Mouse (Mus musculus): ENCODE measurements around the gene Stpg1. TPM values are rescaled to one million over a fixed set of nuclear protein-coding genes. Genes with fewer than 3 reads are reported as not detected.

Gene Stpg1
- total and polyA plus RNA-seq, 2 experiments from 2014 or later, result 0.18 TPM; not detected in 1

DNA sequence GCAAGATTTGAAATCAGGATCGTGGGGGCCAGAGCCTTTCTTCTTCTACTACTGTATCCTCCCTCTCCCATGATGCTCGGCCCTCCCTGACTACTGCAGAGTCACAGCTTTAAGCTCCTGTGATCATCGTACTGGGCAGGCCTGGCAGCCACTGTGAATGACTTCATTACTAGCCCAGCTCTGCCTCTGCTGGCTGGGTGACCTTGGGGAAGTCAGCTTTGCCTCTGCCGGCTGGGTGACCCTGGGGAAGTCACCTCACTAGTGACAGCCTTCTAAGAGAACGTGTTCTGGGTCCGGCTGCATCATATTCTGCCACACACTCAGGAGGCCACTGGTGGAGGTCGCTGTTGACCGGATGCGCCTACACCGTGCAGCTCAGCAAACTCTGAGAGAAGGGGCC is 16.7 kb upstream of the Stpg1 start:
- H3K36me3 ChIP-seq (replicated peaks; ENCODE audit: control insufficient read depth, insufficient read depth, low read length), result peaks cover 13% of the 10 kb centered on the region
- H3K4me2 ChIP-seq (ENCODE audit: low read depth, low read length), result no peak overlapping the region
- ATAC-seq (ENCODE audit: insufficient read depth, low read depth), result no peak
- H3K9me3 ChIP-seq (replicated peaks; ENCODE audit: control insufficient read depth, low read length), result no peaks in the 10 kb centered on the region
- DNase-seq (ENCODE audit: low spot score), result no peak
- WGBS, result 74% methylated on average over 10 of the region's 10 CpGs
- no peak overlapping the region for H3K27ac ChIP-seq (ENCODE audit: low read depth)
- H3K27me3 ChIP-seq (ENCODE audit: control insufficient read depth, insufficient read depth, low read length), result no peaks in the 10 kb centered on the region
- no peak overlapping the region for H3K4me3 ChIP-seq (ENCODE audit: low read depth, low read length)
- no peaks in the 10 kb centered on the region for H3K4me1 ChIP-seq (ENCODE audit: control insufficient read depth, insufficient read depth)
- no peak overlapping the region for H3K9ac ChIP-seq (replicated peaks; ENCODE audit: low read depth, low read length)
- no peak for TF ChIP-seq EP300 (IDR thresholded peaks at IDR 0.05; ENCODE audit: low read depth)

DNA sequence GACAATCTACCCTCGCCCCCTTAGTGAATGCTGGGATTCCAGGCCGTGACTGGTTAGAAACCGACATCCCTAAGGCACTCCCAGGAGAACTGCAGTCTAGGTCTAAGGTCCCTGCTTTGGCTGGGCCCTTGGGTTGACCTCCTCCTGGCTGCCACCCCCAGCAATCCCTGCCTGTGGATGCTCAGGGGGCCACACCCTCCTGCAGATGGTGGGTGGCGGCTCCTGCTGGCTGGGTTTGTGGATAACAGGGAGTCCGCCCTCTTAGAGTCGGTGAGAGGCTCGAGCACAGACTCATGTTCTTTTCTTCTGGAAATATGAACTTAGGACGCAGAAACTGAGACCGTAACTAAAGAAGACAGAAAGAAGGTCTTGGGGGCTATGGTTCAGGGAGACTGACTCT is 14.2 kb upstream of the Stpg1 start:
- ATAC-seq (ENCODE audit: insufficient read depth, low read depth), result no peak
- no peak overlapping the region for H3K27ac ChIP-seq (ENCODE audit: low read depth)
- H3K4me1 ChIP-seq (ENCODE audit: control insufficient read depth, insufficient read depth), result no peaks in the 10 kb centered on the region
- H3K9me3 ChIP-seq (replicated peaks; ENCODE audit: control insufficient read depth, low read length), result no peaks in the 10 kb centered on the region
- no peak overlapping the region for H3K4me3 ChIP-seq (ENCODE audit: low read depth, low read length)
- H3K9ac ChIP-seq (replicated peaks; ENCODE audit: low read depth, low read length), result no peak overlapping the region
- DNase-seq (ENCODE audit: low spot score), result no peak
- TF ChIP-seq EP300 (IDR thresholded peaks at IDR 0.05; ENCODE audit: low read depth) (no peak), CTCF (IDR thresholded peaks at IDR 0.05; ENCODE audit: low read depth) (peak; percentile 9)
- 81% methylated on average over 9 of the region's 9 CpGs for WGBS
- no peak overlapping the region for H3K4me2 ChIP-seq (ENCODE audit: low read depth, low read length)
- peaks cover 13% of the 10 kb centered on the region for H3K36me3 ChIP-seq (replicated peaks; ENCODE audit: control insufficient read depth, insufficient read depth, low read length)
- H3K27me3 ChIP-seq (ENCODE audit: control insufficient read depth, insufficient read depth, low read length), result no peaks in the 10 kb centered on the region

DNA sequence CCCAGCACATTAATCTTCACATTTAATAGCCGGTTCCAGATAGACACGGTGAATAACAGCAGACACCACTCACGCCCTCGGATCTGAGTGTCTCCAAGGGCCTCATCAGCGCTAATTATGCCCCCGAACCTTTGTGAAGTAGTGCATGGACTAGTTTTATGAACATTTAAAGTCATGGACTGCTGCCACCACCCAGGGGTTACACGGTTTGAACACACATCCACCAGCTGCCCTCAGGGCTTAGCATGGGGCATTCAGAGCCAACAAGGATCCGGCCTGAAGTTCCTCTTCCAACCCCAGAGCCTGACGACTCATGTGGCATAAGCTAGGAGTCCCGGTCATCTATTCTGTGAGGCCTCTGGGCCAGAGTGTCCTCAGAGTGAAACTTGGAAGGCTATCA is 9.5 kb upstream of the Stpg1 start:
- ATAC-seq (ENCODE audit: insufficient read depth, low read depth), result no peak
- no peak overlapping the region for H3K27ac ChIP-seq (ENCODE audit: low read depth)
- H3K9ac ChIP-seq (replicated peaks; ENCODE audit: low read depth, low read length), result no peak overlapping the region
- no peak overlapping the region for H3K4me3 ChIP-seq (ENCODE audit: low read depth, low read length)
- no peaks in the 10 kb centered on the region for H3K27me3 ChIP-seq (ENCODE audit: control insufficient read depth, insufficient read depth, low read length)
- no peak overlapping the region for H3K4me2 ChIP-seq (ENCODE audit: low read depth, low read length)
- no peaks in the 10 kb centered on the region for H3K4me1 ChIP-seq (ENCODE audit: control insufficient read depth, insufficient read depth)
- H3K36me3 ChIP-seq (replicated peaks; ENCODE audit: control insufficient read depth, insufficient read depth, low read length), result peaks cover 21% of the 10 kb centered on the region
- WGBS, result 85% methylated on average over 10 of the region's 10 CpGs
- TF ChIP-seq CTCF (IDR thresholded peaks at IDR 0.05; ENCODE audit: low read depth), result no peak
- TF ChIP-seq EP300 (IDR thresholded peaks at IDR 0.05; ENCODE audit: low read depth), result no peak
- H3K9me3 ChIP-seq (replicated peaks; ENCODE audit: control insufficient read depth, low read length), result no peaks in the 10 kb centered on the region
- no peak for DNase-seq (ENCODE audit: low spot score)

DNA sequence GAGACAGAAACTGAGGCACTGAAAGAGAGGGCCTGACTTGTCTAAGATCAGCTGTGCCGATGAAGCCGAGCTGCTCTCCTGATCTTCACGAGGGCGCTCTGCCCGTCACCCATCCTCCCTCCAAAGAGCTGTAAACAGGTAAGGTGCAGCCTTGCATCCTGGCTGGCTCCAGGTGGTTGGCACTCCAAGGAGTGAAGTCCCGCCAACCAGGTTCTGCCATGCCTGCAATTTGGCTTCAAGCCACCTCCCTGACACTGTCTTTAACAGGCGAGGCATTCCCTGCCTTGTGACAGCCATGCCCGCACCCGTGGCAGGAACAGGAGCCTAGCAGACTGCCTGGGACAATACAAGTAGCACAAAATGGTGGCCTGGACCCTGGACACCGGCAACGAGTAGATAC is 8.2 kb upstream of the Stpg1 start:
- DNase-seq (ENCODE audit: low spot score) (no peak), ATAC-seq (ENCODE audit: insufficient read depth, low read depth) (no peak)
- peaks cover 21% of the 10 kb centered on the region; the same call in 1 of the 2 replicates for H3K36me3 ChIP-seq (replicated peaks; ENCODE audit: control insufficient read depth, insufficient read depth, low read length)
- H3K4me2 ChIP-seq (ENCODE audit: low read depth, low read length), result no peak overlapping the region
- no peak overlapping the region for H3K27ac ChIP-seq (ENCODE audit: low read depth)
- TF ChIP-seq EP300 (IDR thresholded peaks at IDR 0.05; ENCODE audit: low read depth) (no peak), CTCF (IDR thresholded peaks at IDR 0.05; ENCODE audit: low read depth) (no peak)
- H3K9me3 ChIP-seq (replicated peaks; ENCODE audit: control insufficient read depth, low read length), result no peaks in the 10 kb centered on the region
- 84% methylated on average over 11 of the region's 11 CpGs for WGBS
- H3K27me3 ChIP-seq (ENCODE audit: control insufficient read depth, insufficient read depth, low read length), result no peaks in the 10 kb centered on the region
- no peaks in the 10 kb centered on the region for H3K4me1 ChIP-seq (ENCODE audit: control insufficient read depth, insufficient read depth)
- H3K9ac ChIP-seq (replicated peaks; ENCODE audit: low read depth, low read length), result no peak overlapping the region
- H3K4me3 ChIP-seq (ENCODE audit: low read depth, low read length), result no peak overlapping the region

DNA sequence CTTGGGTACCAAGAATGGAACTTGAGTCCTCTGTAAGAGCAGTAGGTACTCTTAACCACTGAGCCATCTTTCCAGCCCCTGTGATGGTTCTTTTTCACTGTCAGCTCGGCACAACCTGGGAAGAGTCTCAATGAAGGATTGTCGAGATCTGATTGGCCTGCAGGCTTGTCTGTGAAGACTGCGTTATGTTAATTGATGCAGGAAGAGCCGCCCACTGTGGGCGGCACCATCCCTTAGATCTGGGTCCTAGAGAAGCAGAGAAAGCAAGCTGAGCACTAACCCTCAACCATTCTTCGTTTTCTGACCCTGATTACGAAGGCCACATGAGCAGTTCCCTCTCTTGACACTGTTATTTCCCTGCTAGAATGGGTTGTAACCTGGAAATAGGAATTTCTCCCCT is 5.3 kb upstream of the Stpg1 start:
- Histone ChIP-seq H3K27ac (ENCODE audit: low read depth) (no peak overlapping the region), H3K4me3 (ENCODE audit: low read depth, low read length) (no peak overlapping the region), H3K36me3 (replicated peaks; ENCODE audit: control insufficient read depth, insufficient read depth, low read length) (peaks cover 11% of the 10 kb centered on the region; the same call in 1 of the 2 replicates), H3K4me2 (ENCODE audit: low read depth, low read length) (no peak overlapping the region), H3K4me1 (ENCODE audit: control insufficient read depth, insufficient read depth) (peaks cover 6% of the 10 kb centered on the region), H3K9ac (replicated peaks; ENCODE audit: low read depth, low read length) (no peak overlapping the region), H3K27me3 (ENCODE audit: control insufficient read depth, insufficient read depth, low read length) (no peaks in the 10 kb centered on the region), H3K9me3 (replicated peaks; ENCODE audit: control insufficient read depth, low read length) (no peaks in the 10 kb centered on the region)
- TF ChIP-seq CTCF (IDR thresholded peaks at IDR 0.05; ENCODE audit: low read depth) (no peak), EP300 (IDR thresholded peaks at IDR 0.05; ENCODE audit: low read depth) (no peak)
- 89% methylated on average over 7 of the region's 7 CpGs for WGBS
- no peak for ATAC-seq (ENCODE audit: insufficient read depth, low read depth)
- DNase-seq (ENCODE audit: low spot score), result no peak

DNA sequence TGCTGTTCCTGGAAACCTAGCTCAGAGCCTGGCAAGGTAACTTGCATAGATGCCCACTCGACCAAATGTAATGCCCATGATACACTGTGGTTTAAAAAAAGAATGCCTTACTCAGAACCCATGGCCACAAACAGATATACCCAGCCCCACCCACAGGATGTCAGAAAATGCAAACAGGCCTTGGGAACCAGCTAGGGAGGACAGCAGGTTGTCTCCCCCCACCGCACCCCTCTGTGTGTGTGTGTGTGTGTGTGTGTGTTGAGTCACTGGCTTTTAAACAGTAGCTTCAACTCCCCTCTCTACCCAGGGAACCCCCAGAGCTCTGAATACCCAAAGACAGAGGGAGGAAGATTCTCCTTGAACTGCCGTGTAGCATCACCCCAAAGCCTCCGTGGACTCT is 1.3 kb upstream of the Stpg1 start:
- H3K4me3 ChIP-seq (ENCODE audit: low read depth, low read length), result peak overlapping the region; percentile 81
- no peak overlapping the region for H3K9ac ChIP-seq (replicated peaks; ENCODE audit: low read depth, low read length)
- DNase-seq (ENCODE audit: low spot score) (no peak), ATAC-seq (ENCODE audit: insufficient read depth, low read depth) (no peak)
- H3K9me3 ChIP-seq (replicated peaks; ENCODE audit: control insufficient read depth, low read length), result no peaks in the 10 kb centered on the region
- peak overlapping the region; percentile 49; the same call in 1 of the 2 replicates for H3K27ac ChIP-seq (ENCODE audit: low read depth)
- H3K36me3 ChIP-seq (replicated peaks; ENCODE audit: control insufficient read depth, insufficient read depth, low read length), result peaks cover 11% of the 10 kb centered on the region; the same call in 1 of the 2 replicates
- 44% methylated on average over 4 of the region's 4 CpGs for WGBS
- TF ChIP-seq CTCF (IDR thresholded peaks at IDR 0.05; ENCODE audit: low read depth) (no peak), EP300 (IDR thresholded peaks at IDR 0.05; ENCODE audit: low read depth) (no peak)
- H3K4me2 ChIP-seq (ENCODE audit: low read depth, low read length), result peak overlapping the region; percentile 98
- H3K27me3 ChIP-seq (ENCODE audit: control insufficient read depth, insufficient read depth, low read length), result no peaks in the 10 kb centered on the region
- H3K4me1 ChIP-seq (ENCODE audit: control insufficient read depth, insufficient read depth), result peaks cover 12% of the 10 kb centered on the region

All from heart, postnatal 0 days (tissue).